ENCODE assay signal across 9 mouse cellular contexts in the genomic region with DNA sequence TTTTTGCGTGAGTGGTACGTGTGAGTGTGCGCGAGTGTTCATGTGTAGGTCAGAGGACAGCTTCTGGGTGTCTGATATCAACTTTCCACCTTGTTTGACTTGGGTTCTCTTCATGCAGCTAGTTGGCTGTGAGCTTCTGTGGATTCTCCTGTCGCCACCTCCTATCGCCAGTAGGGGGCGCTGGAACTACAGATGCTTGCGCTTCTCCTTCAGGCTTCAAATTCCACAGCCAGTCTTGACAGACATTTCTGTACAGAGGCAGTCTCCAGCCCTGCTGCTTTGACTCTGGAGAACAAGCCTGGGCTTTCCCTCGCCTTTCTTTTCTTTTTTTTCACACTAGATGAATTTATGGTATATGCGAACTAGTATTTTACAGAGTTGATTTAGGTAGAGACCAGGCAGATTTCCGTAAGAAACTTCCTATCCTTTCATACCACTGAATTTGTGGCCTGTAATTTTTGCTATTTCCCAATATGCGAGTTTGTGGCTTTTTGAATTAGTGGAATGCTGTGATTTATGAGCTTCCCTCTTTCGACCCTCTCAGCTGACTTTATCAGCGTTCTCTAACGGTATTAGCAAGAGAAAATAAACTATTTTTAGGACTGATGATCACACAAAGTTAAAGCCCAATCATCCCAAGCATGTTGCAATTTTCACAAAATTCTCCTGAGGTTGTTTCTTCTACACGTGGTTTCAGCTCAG.
A peak's percentile ranks its signal among the peaks of the same experiment; 100 is the strongest.
DNase-seq lines count a peak whose midpoint lies in the region; ATAC-seq lines count a peak whose summit lies in the region.
"Had no signal": no experiment of that assay in that cellular context is flagged by ENCODE, and none has a peak within 500 bp of the region (broad histone marks: within the 10 kb centered on the region; RNA-seq: fewer than 3 reads in every experiment).

No protein-coding gene starts in this region.

- intact Hi-C loops in left cerebral cortex, postnatal 25 days (cut with DNase I) = loop anchor here (5.0 to 10.0 kb wide), 2 partner anchors 246 to 931 kb away; no protein-coding TSS in a partner anchor

- no peak overlapping the region for H3K4me2 ChIP-seq in midbrain, embryonic 11.5 days
- H3K4me2 ChIP-seq in midbrain, embryonic 13.5 days (replicated peaks) = no peak overlapping the region
- H3K4me2 ChIP-seq in neural tube, embryonic 15.5 days = no peak overlapping the region

- WGBS in midbrain, embryonic 11.5 days = 39% methylated on average over 16 of the region's 16 CpGs
- WGBS in midbrain, embryonic 13.5 days = 39% methylated on average over 16 of the region's 16 CpGs
- 34% methylated on average over 16 of the region's 16 CpGs for WGBS in neural tube, embryonic 15.5 days

- no peak for ATAC-seq in midbrain, embryonic 11.5 days (ENCODE audit: low FRiP score)
- ATAC-seq in midbrain, embryonic 13.5 days = no peak
- peak; percentile 97 for ATAC-seq in frontal cortex, adult (ENCODE audit: low TSS enrichment)
- ATAC-seq in neural tube, embryonic 15.5 days (ENCODE audit: low FRiP score) = peak; percentile 41; the same call in 1 of the 2 replicates

- H3K27me3 ChIP-seq in midbrain, embryonic 11.5 days (ENCODE audit: control insufficient read depth, insufficient read depth, low read length) = no peaks in the 10 kb centered on the region
- H3K27me3 ChIP-seq in midbrain, embryonic 13.5 days = no peaks in the 10 kb centered on the region
- H3K27me3 ChIP-seq in neural tube, embryonic 15.5 days (replicated peaks) = no peaks in the 10 kb centered on the region

- no peak overlapping the region for H3K4me3 ChIP-seq in midbrain, embryonic 11.5 days (ENCODE audit: low read depth, low read length)
- no peak overlapping the region for H3K4me3 ChIP-seq in midbrain, embryonic 13.5 days (replicated peaks)
- H3K4me3 ChIP-seq in neural tube, embryonic 15.5 days (replicated peaks) = no peak overlapping the region
- H3K4me3 ChIP-seq: erythroblast, embryonic 14.5 days had no signal

- no peaks in the 10 kb centered on the region for H3K4me1 ChIP-seq in midbrain, embryonic 11.5 days (ENCODE audit: control insufficient read depth, insufficient read depth, low read length)
- no peaks in the 10 kb centered on the region for H3K4me1 ChIP-seq in midbrain, embryonic 13.5 days (replicated peaks)
- no peaks in the 10 kb centered on the region for H3K4me1 ChIP-seq in neural tube, embryonic 15.5 days

- H3K9ac ChIP-seq in midbrain, embryonic 11.5 days (ENCODE audit: low read length) = no peak overlapping the region
- H3K9ac ChIP-seq in midbrain, embryonic 13.5 days (replicated peaks) = no peak overlapping the region
- H3K9ac ChIP-seq in neural tube, embryonic 15.5 days (replicated peaks) = no peak overlapping the region

- no peak overlapping the region for H3K27ac ChIP-seq in midbrain, embryonic 11.5 days (ENCODE audit: low read depth, low read length)
- H3K27ac ChIP-seq in midbrain, embryonic 13.5 days = no peak overlapping the region
- H3K27ac ChIP-seq in neural tube, embryonic 15.5 days (replicated peaks) = no peak overlapping the region

- H3K9me3 ChIP-seq in midbrain, embryonic 11.5 days (ENCODE audit: control insufficient read depth, low read length) = no peaks in the 10 kb centered on the region
- no peaks in the 10 kb centered on the region for H3K9me3 ChIP-seq in midbrain, embryonic 13.5 days
- no peaks in the 10 kb centered on the region for H3K9me3 ChIP-seq in neural tube, embryonic 15.5 days (replicated peaks)

- DNase-seq in midbrain, embryonic 11.5 days (ENCODE audit: low spot score, missing footprints) = peak; percentile 96
- peak; percentile 67 to 79 for DNase-seq in cerebellum, adult 18-20 months
- peak; percentile 56 for DNase-seq in induced T-regulatory cell, adult 2 months (ENCODE audit: low read depth)
- DNase-seq in left cerebral cortex, postnatal 25 days (ENCODE audit: low spot score in 2 of 2) = peak; percentile 90 to 93
- DNase-seq in thymus, postnatal 25 days = peak; percentile 22

- no peaks in the 10 kb centered on the region for H3K36me3 ChIP-seq in midbrain, embryonic 11.5 days (ENCODE audit: control insufficient read depth, insufficient read depth, low read length)
- no peaks in the 10 kb centered on the region for H3K36me3 ChIP-seq in midbrain, embryonic 13.5 days
- no peaks in the 10 kb centered on the region for H3K36me3 ChIP-seq in neural tube, embryonic 15.5 days

Comparison
In these comparisons a context has a peak if more than half of its experiments do, and no peak if none do; other contexts are left out.
1. ATAC-seq: peak in frontal cortex, adult (single experiment) and neural tube, embryonic 15.5 days (single experiment); none in midbrain, embryonic 11.5 days (single experiment) and midbrain, embryonic 13.5 days (single experiment).
2. DNase-seq: peak in every context shown above with its lines; median percentile 96 in midbrain, embryonic 11.5 days; 92 in left cerebral cortex, postnatal 25 days; 73 in cerebellum, adult 18-20 months; 56 in induced T-regulatory cell, adult 2 months; 22 in thymus, postnatal 25 days.